Mouse (Mus musculus) myocyte (in vitro differentiated cells): ENCODE measurements around the gene Eif2b5.

ENCODE experiments used
- E2F4 ChIP-seq: IDR thresholded peaks from one replicate; pipeline ENCODE4 v1.6.1; 2011; ENCODE audit warnings: mild to moderate bottlenecking, control low read depth, moderate library complexity; ENCODE audit not compliant: insufficient read depth
- POLR2A ChIP-seq: IDR thresholded peaks from one replicate; pipeline ENCODE4 v1.6.1; 2011; ENCODE audit warnings: low read depth, mild to moderate bottlenecking, control low read depth, moderate library complexity; ENCODE audit not compliant: insufficient read length

DNA sequence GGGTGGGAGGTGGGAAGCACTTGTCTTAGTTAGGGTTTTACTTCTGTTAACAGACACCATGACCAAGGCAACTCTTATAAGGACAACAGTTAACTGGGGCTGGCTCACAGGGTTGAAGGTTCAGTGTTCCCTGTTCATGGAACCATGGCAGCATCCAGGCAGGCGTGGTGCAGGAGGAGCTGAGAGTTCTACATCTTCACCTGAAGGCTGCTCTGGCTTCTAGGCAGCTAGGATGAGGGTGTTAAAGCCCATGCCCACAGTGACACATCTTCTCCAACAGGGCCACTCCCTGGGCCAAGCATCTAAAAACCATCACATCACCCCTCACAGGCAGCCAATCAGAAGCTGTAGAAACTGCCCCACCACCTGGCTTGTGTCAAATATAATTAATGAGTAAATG, 26.9 kb upstream of the Eif2b5 start:
- TF ChIP-seq POLR2A (no peak), E2F4 (no peak)
